Mouse (Mus musculus): ENCODE results near the gene Sugct.

- no peak for TF ChIP-seq CTCF (IDR thresholded peaks at IDR 0.05; ENCODE audit: insufficient read depth, low read depth, low read length)
- TF ChIP-seq POLR2A (IDR thresholded peaks at IDR 0.05; ENCODE audit: insufficient read depth, low read depth, low read length) = no peak
Measured at GRCm38 (mm10) chr13:17335885-17336540, 359.3 kb downstream of the Sugct start.
